Mouse (Mus musculus) G1E (cell line): ENCODE data around the gene Plk5. TPM values are rescaled to one million over a fixed set of nuclear protein-coding genes. Genes with fewer than 3 reads are reported as not detected.

Experiments used
- ATAC-seq: 2 replicates; pipeline ENCODE4 v1.8.0; 2016; ENCODE audit warnings: mild to moderate bottlenecking; ENCODE audit not compliant: insufficient number of reproducible peaks, poor library complexity, low FRiP score, severe bottlenecking; ENCODE audit errors: extremely low read depth
- DNase-seq: peaks from one replicate; pipeline ENCODE4 v3.0.0; 2012; ENCODE audit warnings: low spot score
- H3K27me3 ChIP-seq: 2 replicates; pipeline ENCODE4 v1.6.1; 2012; ENCODE audit warnings: mild to moderate bottlenecking, low read length, inconsistent platforms; ENCODE audit not compliant: insufficient read depth
- H3K36me3 ChIP-seq: replicated peaks from 2 replicates; pipeline ENCODE3; 2012; ENCODE audit warnings: mild to moderate bottlenecking, inconsistent platforms
- H3K4me1 ChIP-seq: 2 replicates; pipeline ENCODE4 v1.6.1; 2012; ENCODE audit warnings: low read depth, low read length, inconsistent platforms, mixed read lengths; ENCODE audit not compliant: insufficient read depth
- H3K4me3 ChIP-seq: 2 replicates; pipeline ENCODE4 v1.5.1; 2012; ENCODE audit warnings: low read depth, mild to moderate bottlenecking, inconsistent platforms, low read length, moderate library complexity, mixed read lengths
- H3K9me3 ChIP-seq: replicated peaks from 2 replicates; pipeline ENCODE4 v1.6.1; 2012; ENCODE audit warnings: inconsistent platforms
- CTCF ChIP-seq: IDR thresholded peaks from 2 replicates; pipeline ENCODE4 v1.5.1; 2012; ENCODE audit warnings: low read depth, low read length, inconsistent platforms, mixed read lengths
- GATA1 ChIP-seq: IDR thresholded peaks from 2 replicates; pipeline ENCODE4 v1.6.1; 2012; ENCODE audit warnings: borderline replicate concordance, low read length, inconsistent platforms, mixed read lengths
- GATA2 ChIP-seq: IDR thresholded peaks from 2 replicates; pipeline ENCODE4 v1.6.1; 2012; ENCODE audit warnings: low read depth, low read length, inconsistent platforms, borderline replicate concordance
- POLR2AphosphoS5 ChIP-seq: IDR thresholded peaks from 2 replicates; pipeline ENCODE4 v1.6.1; 2012; ENCODE audit warnings: low read depth, low read length, inconsistent platforms; ENCODE audit not compliant: insufficient replicate concordance
- TAL1 ChIP-seq: conservative IDR thresholded peaks from 2 replicates; pipeline ENCODE4 v1.6.1; 2012; ENCODE audit warnings: low read depth, low read length, inconsistent platforms, mixed read lengths
- polyA plus RNA-seq: library from polyadenylated mRNA; stranded (reverse); fragments of >175 nt; gene quantifications from 2 replicates; pipeline ENCODE4 v1.2.3, GENCODE M21; 2012
- total RNA-seq, 2 experiments: library from RNA; stranded (forward) in 1 of 2; stranded (reverse) in 1 of 2; fragments of 200-1000 nt in 1 of 2; fragments of >200 nt in 1 of 2; fragmentation: Nextera tagmentation in 1 of 2; gene quantifications; 2 replicates each; pipeline ENCODE4 v1.2.3; 2014 to 2017

Gene Plk5
- not detected in 2 replicates for total RNA-seq (2014; fragmentation: Nextera tagmentation)
- 0.12 TPM in 1 of 2 replicates, not detected in the other for total RNA-seq (2017)
- not detected in 2 replicates for polyA plus RNA-seq

GRCm38 (mm10) chr10:80356001-80356682, at the start of gene Plk5:
Gene Plk5 (plus strand): TSS chr10:80356459.
- no peaks in the 10 kb centered on the region for H3K36me3 ChIP-seq
- H3K9me3 ChIP-seq = no peaks in the 10 kb centered on the region
- peaks cover 21% of the 10 kb centered on the region for H3K4me1 ChIP-seq
- no peak for DNase-seq
- ATAC-seq = no peak
- TF ChIP-seq TAL1 (no peak), GATA2 (no peak), POLR2AphosphoS5 (no peak)
- H3K27me3 ChIP-seq = peaks cover 96% of the 10 kb centered on the region
- H3K4me3 ChIP-seq = no peak within 1 kb of the TSS

- H3K4me1 ChIP-seq = peaks cover 33% of the 10 kb centered on the region
- peaks cover 4% of the 10 kb centered on the region for H3K9me3 ChIP-seq
- ATAC-seq (no peak), DNase-seq (no peak)
- peaks cover 21% of the 10 kb centered on the region for H3K36me3 ChIP-seq
- H3K27me3 ChIP-seq = peaks cover 70% of the 10 kb centered on the region
- H3K4me3 ChIP-seq = no peak overlapping the region
- TF ChIP-seq POLR2AphosphoS5 (no peak), CTCF (no peak), GATA1 (no peak), GATA2 (no peak), TAL1 (no peak)
Measured at GRCm38 (mm10) chr10:80311560-80311959, 44.7 kb upstream of the Plk5 start.

DNA sequence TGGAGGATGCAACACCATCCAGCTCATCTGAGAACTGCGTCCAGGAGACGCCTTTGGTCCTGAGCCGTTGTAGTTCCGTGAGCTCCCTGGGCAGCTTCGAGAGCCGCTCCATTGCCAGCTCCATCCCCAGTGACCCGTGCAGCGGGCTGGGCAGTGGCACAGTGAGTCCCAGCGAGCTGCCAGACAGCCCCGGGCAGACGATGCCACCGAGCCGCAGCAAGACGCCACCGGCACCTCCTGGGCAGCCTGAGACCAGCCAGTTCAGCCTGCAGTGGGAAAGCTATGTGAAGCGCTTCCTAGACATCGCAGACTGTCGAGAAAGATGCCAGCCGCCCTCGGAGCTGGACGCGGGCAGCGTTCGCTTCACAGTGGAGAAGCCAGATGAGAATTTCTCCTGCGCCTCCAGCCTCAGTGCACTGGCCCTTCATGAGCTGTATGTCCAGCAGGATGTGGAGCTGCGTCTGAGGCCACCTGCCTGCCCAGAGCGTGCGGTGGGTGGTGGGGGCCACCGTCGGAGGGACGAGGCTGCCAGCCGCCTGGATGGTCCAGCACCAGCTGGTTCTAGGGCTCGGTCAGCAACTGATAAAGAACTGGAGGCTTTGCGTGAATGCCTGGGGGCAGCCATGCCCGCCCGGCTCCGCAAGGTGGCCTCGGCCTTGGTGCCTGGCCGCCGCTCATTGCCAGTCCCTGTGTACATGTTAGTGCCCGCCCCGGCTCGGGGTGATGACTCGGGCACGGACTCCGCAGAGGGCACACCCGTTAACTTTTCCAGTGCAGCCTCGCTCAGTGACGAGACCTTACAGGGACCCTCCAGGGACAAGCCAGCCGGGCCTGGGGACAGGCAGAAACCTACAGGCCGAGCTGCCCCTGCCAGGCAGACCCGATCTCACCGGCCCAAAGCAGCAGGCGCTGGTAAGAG, 43.4 kb upstream of the Plk5 start:
- H3K9me3 ChIP-seq = peaks cover 4% of the 10 kb centered on the region
- no peak overlapping the region for H3K4me3 ChIP-seq
- H3K4me1 ChIP-seq = peaks cover 46% of the 10 kb centered on the region
- no peak for ATAC-seq
- H3K36me3 ChIP-seq = peaks cover 34% of the 10 kb centered on the region
- no peak for DNase-seq
- H3K27me3 ChIP-seq = peaks cover 57% of the 10 kb centered on the region
- TF ChIP-seq TAL1 (no peak), GATA2 (no peak), GATA1 (no peak), CTCF (no peak), POLR2AphosphoS5 (no peak)

DNA sequence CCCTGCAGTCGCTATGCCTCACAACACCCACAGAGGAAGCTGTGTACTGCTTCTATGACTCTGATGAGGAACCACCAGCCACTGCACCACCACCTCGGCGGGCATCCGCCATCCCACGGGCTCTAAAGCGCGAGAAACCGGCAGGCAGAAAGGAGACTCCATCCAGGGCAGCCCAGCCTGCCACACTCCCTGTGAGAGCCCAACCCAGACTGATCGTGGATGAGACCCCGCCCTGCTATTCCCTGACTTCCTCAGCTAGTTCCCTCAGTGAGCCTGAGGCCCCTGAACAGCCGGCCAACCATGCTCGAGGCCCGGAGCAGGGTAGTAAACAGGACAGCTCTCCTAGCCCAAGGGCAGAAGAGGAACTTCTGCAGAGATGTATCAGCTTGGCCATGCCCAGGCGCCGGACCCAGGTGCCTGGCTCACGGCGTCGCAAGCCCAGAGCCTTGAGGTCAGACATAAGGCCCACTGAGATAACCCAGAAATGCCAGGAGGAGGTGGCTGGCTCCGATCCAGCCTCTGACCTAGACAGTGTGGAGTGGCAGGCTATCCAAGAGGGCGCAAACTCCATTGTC, 42.5 kb upstream of the Plk5 start:
- Histone ChIP-seq H3K27me3 (peaks cover 48% of the 10 kb centered on the region), H3K9me3 (peaks cover 4% of the 10 kb centered on the region), H3K4me1 (peaks cover 53% of the 10 kb centered on the region), H3K36me3 (peaks cover 42% of the 10 kb centered on the region), H3K4me3 (no peak overlapping the region)
- DNase-seq = no peak
- no peak for ATAC-seq
- TF ChIP-seq CTCF (no peak), GATA1 (no peak), GATA2 (no peak), POLR2AphosphoS5 (no peak), TAL1 (no peak)

DNA sequence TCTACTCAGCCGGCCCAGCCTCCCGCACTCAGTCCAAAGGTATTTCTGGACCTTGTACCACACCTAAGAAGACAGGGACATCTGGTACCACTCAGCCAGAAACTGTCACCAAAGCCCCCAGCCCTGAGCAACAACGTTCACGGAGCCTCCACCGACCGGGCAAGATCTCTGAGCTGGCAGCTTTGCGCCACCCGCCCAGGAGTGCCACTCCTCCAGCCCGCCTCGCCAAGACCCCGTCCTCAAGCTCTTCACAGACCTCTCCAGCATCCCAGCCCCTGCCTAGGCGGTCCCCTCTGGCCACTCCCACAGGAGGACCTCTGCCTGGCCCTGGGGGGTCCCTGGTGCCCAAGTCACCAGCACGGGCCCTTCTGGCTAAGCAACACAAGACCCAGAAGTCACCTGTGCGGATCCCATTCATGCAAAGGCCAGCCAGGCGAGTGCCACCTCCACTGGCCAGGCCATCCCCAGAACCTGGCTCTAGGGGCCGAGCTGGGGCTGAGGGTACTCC, 41.7 kb upstream of the Plk5 start:
- Histone ChIP-seq H3K4me3 (no peak overlapping the region), H3K9me3 (peaks cover 4% of the 10 kb centered on the region), H3K36me3 (peaks cover 51% of the 10 kb centered on the region), H3K27me3 (peaks cover 40% of the 10 kb centered on the region), H3K4me1 (peaks cover 62% of the 10 kb centered on the region)
- no peak for DNase-seq
- TF ChIP-seq GATA1 (no peak), CTCF (no peak), GATA2 (no peak), TAL1 (no peak), POLR2AphosphoS5 (no peak)
- ATAC-seq = no peak

DNA sequence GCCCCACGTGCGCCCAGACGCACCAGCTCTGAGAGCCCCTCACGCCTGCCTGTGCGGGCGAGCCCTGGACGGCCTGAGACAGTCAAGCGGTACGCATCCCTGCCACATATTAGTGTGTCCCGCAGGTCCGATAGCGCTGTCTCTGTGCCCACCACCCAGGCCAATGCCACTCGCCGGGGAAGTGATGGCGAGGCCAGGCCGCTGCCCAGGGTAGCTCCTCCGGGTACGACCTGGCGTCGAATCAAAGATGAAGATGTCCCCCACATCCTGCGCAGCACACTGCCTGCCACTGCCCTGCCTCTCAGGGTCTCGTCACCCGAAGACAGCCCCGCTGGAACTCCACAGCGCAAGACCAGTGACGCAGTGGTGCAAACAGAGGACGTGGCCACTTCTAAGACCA, 40.9 kb upstream of the Plk5 start:
- Histone ChIP-seq H3K4me1 (peaks cover 64% of the 10 kb centered on the region), H3K9me3 (peaks cover 4% of the 10 kb centered on the region), H3K4me3 (peak overlapping the region; percentile 1; the same call in 1 of the 2 replicates), H3K36me3 (peaks cover 52% of the 10 kb centered on the region), H3K27me3 (peaks cover 39% of the 10 kb centered on the region)
- TF ChIP-seq POLR2AphosphoS5 (no peak), GATA2 (no peak)
- DNase-seq (no peak), ATAC-seq (no peak)
